Mouse (Mus musculus) hindbrain, postnatal 0 days (tissue): Measurements from ENCODE around the gene Pknox1. TPM values are rescaled to one million over a fixed set of nuclear protein-coding genes. Genes with fewer than 3 reads are reported as not detected.

Source experiments
- ATAC-seq: fragments of 200-750 bp; cut with Nextera tagmentation; 2 replicates; pipeline ENCODE4 v1.8.0; 2017; ENCODE audit warnings: mild to moderate bottlenecking, moderate TSS enrichment, moderate library complexity
- DNase-seq: peaks from one replicate; pipeline ENCODE4 v3.0.0-alpha.2; 2015; ENCODE audit warnings: low spot score
- H3K27ac ChIP-seq: fragments of 300-500 bp; sonication (generic); 2 replicates; pipeline ENCODE4 v1.5.1; 2014; ENCODE audit warnings: mild to moderate bottlenecking
- H3K27me3 ChIP-seq: fragments of 300-500 bp; sonication (generic); 2 replicates; pipeline ENCODE4 v1.6.1; 2014; ENCODE audit warnings: low read length, mixed read lengths; ENCODE audit not compliant: insufficient read depth
- H3K36me3 ChIP-seq: fragments of 300-500 bp; sonication (generic); 2 replicates; pipeline ENCODE4 v1.6.1; 2014; ENCODE audit warnings: low read length, mixed read lengths; ENCODE audit not compliant: insufficient read depth
- H3K4me1 ChIP-seq: fragments of 300-500 bp; sonication (generic); 2 replicates; pipeline ENCODE4 v1.6.1; 2014; ENCODE audit warnings: antibody characterized with exemption, low read length, mixed read lengths; ENCODE audit not compliant: insufficient read depth
- H3K4me2 ChIP-seq: fragments of 300-500 bp; sonication (generic); 2 replicates; pipeline ENCODE4 v1.6.1; 2014; ENCODE audit warnings: low read depth, mild to moderate bottlenecking, low read length, moderate library complexity, mixed read lengths
- H3K4me3 ChIP-seq: fragments of 300-500 bp; sonication (generic); 2 replicates; pipeline ENCODE4 v1.5.1; 2014; ENCODE audit warnings: low read length
- H3K9ac ChIP-seq: fragments of 300-500 bp; sonication (generic); replicated peaks from 2 replicates; pipeline ENCODE4 v1.6.1; 2014; ENCODE audit warnings: mild to moderate bottlenecking, low read length, moderate library complexity, mixed read lengths
- H3K9me3 ChIP-seq: fragments of 300-500 bp; sonication (generic); 2 replicates; pipeline ENCODE4 v1.6.1; 2016; ENCODE audit warnings: low read length, mixed read lengths
- CTCF ChIP-seq: IDR thresholded peaks from 2 replicates; pipeline ENCODE4 v1.5.1; 2016; ENCODE audit warnings: antibody characterized with exemption, control low read depth, low read depth
- WGBS: fragments of 180-500 bp; shearing (Covaris S2); extraction: QIAGEN DNeasy Blood & Tissue Kit; methylation state at CpG from one replicate; pipeline ENCODE4 v1.1.7; 2014; 5-methylcytosine and 5-hydroxymethylcytosine counted together
- microRNA-seq, 2 experiments: library from miRNA; unstranded; fragments of <30 nt; microRNA quantifications; one replicate each; pipeline ENCODE4; 2016
- polyA plus RNA-seq: library from polyadenylated mRNA; unstranded; fragments of >200 nt; fragmentation: Nextera tagmentation; extraction: Ambion mirVana; gene quantifications from 2 replicates; pipeline ENCODE4 v1.2.1, GENCODE M21; 2015
- total RNA-seq: library from RNA; depleted of rRNA; stranded (reverse); fragments of >200 nt; gene quantifications from 2 replicates; pipeline ENCODE4 v1.2.3, GENCODE M21; 2014; rRNA removed

Gene Pknox1
- total and polyA plus RNA-seq, 2 experiments from 2014 or later = 25.1 to 31.2 TPM

DNA sequence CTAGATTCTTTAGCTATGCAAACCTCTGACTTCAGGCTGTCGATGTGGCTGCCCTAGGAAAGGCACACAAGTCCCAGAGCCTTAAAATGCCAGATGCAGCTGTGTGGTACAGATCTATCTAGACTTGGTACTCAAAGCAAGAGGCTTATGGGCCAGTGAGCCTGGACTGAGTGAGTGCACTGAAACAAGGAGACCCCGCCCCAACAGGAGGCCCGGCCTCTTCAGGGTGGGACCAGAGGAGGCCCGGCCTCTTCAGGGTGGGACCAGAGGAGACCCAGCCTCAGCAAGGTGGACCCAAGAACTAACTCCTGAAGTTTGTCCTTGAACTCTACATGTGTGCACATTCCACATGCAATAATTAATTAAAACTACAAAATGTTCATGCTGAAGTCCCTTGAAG is 78.4 kb downstream of the Pknox1 start:
- H3K4me1 ChIP-seq = 0 out of 2 replicates have a peak, but pooled peaks cover 1% of the 10 kb centered on the region
- H3K36me3 ChIP-seq = peaks cover 17% of the 10 kb centered on the region
- no peak overlapping the region for H3K4me3 ChIP-seq
- no peak overlapping the region for H3K4me2 ChIP-seq
- ATAC-seq (no peak), DNase-seq (no peak)
- no peak for TF ChIP-seq CTCF
- H3K27me3 ChIP-seq = no peaks in the 10 kb centered on the region
- H3K9ac ChIP-seq = no peak overlapping the region
- no peak overlapping the region for H3K27ac ChIP-seq
- WGBS = 76% methylated on average over 4 of the region's 4 CpGs
- H3K9me3 ChIP-seq = no peaks in the 10 kb centered on the region

DNA sequence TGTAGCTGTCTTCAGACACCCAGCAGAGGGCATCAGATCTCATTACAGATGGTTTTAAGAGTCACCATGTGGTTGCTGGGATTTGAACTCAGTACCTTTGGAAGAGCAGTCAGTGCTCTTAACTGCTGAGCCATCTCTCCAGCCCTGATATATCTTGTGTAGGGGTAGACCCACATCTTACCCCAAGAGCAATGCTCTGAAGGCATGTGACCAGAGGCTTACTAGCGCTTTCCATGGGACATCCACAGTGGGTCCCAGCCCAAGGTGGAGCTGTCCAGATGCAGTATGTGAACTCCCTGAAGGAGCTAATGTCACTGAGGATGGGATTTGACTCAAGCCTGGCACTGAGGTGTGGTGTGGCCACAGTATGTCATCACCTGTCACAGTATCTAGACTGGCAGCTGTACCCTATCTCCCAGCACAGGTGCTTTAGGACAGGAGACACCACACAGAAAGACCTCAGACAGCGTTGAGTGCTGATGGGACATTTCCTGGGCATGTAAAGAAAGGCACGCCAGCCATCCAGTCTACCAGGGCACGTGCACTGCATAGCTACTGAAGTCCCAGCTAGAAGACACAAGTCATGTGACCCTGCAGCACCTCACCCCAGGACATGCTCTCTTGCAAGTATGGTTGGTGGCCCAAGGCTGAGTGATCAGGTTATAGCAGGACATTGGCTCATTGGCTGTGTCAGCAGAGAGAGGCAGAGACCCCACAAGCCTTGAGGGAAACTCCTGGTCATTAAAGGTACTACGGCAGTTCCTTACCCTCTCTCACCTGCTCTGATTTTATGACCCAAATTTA is 81.9 kb downstream of the Pknox1 start:
- Histone ChIP-seq H3K27me3 (no peaks in the 10 kb centered on the region), H3K4me2 (no peak overlapping the region), H3K36me3 (peaks cover 50% of the 10 kb centered on the region), H3K9ac (no peak overlapping the region), H3K9me3 (no peaks in the 10 kb centered on the region), H3K4me3 (no peak overlapping the region), H3K4me1 (no peaks in the 10 kb centered on the region), H3K27ac (no peak overlapping the region)
- 95% methylated on average over 5 of the region's 5 CpGs for WGBS
- ATAC-seq (peak; percentile 58), DNase-seq (no peak)
- peak; percentile 26; the same call in 1 of the 2 replicates for TF ChIP-seq CTCF

DNA sequence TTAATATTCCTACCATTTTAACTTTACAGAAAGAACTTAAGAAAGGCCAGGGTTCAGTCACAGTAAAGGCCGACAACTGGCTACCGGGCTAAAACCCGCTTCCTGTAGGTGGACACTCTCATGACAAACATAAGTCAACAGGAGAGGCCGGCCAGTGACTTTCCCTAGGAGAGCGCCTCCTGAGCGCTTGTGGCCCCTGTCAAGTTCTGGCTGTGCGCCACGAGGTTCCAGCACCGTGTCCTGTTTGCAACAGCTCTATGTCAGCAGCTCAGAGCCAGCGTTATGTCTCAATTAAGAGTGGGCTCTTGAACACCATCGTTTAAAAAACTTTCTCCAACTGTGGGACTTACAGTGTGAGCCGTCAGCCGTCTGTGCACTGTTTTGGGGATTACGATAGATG is 87.6 kb downstream of the Pknox1 start:
- H3K4me2 ChIP-seq = no peak overlapping the region
- H3K27ac ChIP-seq = no peak overlapping the region
- no peak overlapping the region for H3K9ac ChIP-seq
- no peaks in the 10 kb centered on the region for H3K27me3 ChIP-seq
- TF ChIP-seq CTCF = no peak
- peaks cover 82% of the 10 kb centered on the region for H3K36me3 ChIP-seq
- H3K4me3 ChIP-seq = no peak overlapping the region
- H3K9me3 ChIP-seq = no peaks in the 10 kb centered on the region
- DNase-seq = no peak
- ATAC-seq = no peak
- 78% methylated on average over 14 of the region's 14 CpGs for WGBS
- H3K4me1 ChIP-seq = 0 out of 2 replicates have a peak, but pooled peaks cover 2% of the 10 kb centered on the region

DNA sequence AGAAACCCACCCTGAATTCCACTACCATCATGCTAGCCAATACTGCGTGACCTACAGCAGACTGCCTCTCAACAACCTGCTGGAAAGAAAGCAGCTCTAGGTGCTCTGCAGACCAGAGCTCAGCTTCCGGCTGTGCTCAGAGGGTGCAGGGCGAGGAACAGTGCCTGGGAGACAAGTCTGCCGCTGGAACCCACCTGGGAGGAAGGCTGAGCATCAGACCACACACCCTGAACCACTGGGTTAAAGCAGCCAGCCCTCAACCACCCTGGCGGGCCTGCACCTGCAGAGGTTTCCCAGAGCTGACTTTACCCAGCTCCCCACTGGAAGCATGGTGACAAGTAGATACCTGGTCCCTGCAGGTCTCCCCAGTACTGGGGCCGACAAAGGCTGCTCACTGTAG is 88.7 kb downstream of the Pknox1 start:
- Histone ChIP-seq H3K4me3 (no peak overlapping the region), H3K36me3 (peaks cover 71% of the 10 kb centered on the region), H3K9me3 (no peaks in the 10 kb centered on the region), H3K9ac (no peak overlapping the region), H3K4me1 (peaks cover 7% of the 10 kb centered on the region; the same call in 1 of the 2 replicates), H3K4me2 (no peak overlapping the region), H3K27me3 (no peaks in the 10 kb centered on the region), H3K27ac (no peak overlapping the region)
- ATAC-seq = no peak
- no peak for TF ChIP-seq CTCF
- 94% methylated on average over 6 of the region's 6 CpGs for WGBS
- no peak for DNase-seq

DNA sequence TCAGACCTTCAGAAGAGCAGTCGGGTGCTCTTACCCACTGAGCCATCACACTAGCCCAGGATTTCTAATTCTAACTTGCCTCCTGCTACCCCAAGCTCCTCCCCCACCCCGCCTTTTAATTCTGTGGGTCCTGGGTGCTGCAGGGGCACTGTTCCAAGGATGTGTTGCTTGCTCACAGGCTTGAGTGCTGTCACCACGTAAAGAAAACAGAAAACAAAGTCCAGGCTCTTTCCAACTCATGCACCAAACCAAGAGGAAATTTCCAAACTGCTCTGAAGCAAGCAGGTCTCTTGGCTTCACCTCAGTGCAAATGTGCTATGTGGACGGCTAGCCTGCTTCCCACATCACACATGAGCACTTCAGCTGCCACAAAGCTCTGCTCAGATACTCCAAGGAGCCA is 90.8 kb downstream of the Pknox1 start:
- H3K4me2 ChIP-seq = no peak overlapping the region
- peaks cover 12% of the 10 kb centered on the region; the same call in 1 of the 2 replicates for H3K4me1 ChIP-seq
- H3K27me3 ChIP-seq = no peaks in the 10 kb centered on the region
- H3K9me3 ChIP-seq = no peaks in the 10 kb centered on the region
- H3K9ac ChIP-seq = no peak overlapping the region
- no peak overlapping the region for H3K27ac ChIP-seq
- no peak overlapping the region for H3K4me3 ChIP-seq
- DNase-seq = no peak
- TF ChIP-seq CTCF = no peak
- 66% methylated on average over 4 of the region's 4 CpGs for WGBS
- no peak for ATAC-seq
- peaks cover 52% of the 10 kb centered on the region for H3K36me3 ChIP-seq

DNA sequence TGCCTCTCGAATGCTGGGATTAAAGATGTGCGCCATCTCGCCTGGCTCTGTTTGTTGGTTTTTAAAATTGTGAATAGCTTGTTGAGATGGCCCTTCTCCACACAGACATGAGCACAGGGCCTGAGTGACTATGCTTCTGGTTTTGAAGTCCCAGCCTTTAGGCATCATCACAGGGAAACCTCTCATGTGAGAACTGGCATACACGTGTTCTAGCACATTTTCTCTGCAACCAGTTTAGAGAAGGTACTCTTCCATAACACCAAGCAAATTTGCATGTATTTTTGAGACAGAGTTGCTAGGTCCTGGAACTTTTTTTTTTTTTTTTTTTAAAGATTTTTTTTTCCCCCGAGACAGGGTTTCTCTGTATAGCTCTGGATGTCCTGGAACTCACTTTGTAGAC is 92.1 kb downstream of the Pknox1 start:
- H3K9me3 ChIP-seq = no peaks in the 10 kb centered on the region
- DNase-seq (no peak), ATAC-seq (no peak)
- peaks cover 12% of the 10 kb centered on the region; the same call in 1 of the 2 replicates for H3K4me1 ChIP-seq
- no peak overlapping the region for H3K9ac ChIP-seq
- WGBS = 81% methylated on average over 5 of the region's 5 CpGs
- H3K27me3 ChIP-seq = no peaks in the 10 kb centered on the region
- peaks cover 38% of the 10 kb centered on the region for H3K36me3 ChIP-seq
- no peak overlapping the region for H3K4me3 ChIP-seq
- no peak overlapping the region for H3K4me2 ChIP-seq
- no peak for TF ChIP-seq CTCF
- no peak overlapping the region for H3K27ac ChIP-seq

Small RNA genes within 50 kb of the gene (microRNA-seq; reads per million reads assigned to microRNA genes)
- 0 reads per million in 2 experiments for gene Gm24970

Other genes with a start within 250 kb of the Pknox1 start
- gene Pde9a, start 178.5 kb upstream of the Pknox1 start, total RNA-seq = 34.4 and 39.8 TPM in 2 replicates
- gene Pde9a, start 178.5 kb upstream of the Pknox1 start, polyA plus RNA-seq = 35.2 and 36.3 TPM in 2 replicates
- gene Wdr4, start 44.8 kb upstream of the Pknox1 start, total RNA-seq = 50.9 and 56.5 TPM in 2 replicates
- 26.3 and 26.8 TPM in 2 replicates for gene Wdr4, start 44.8 kb upstream of the Pknox1 start, polyA plus RNA-seq
- gene Ndufv3, start 44.6 kb upstream of the Pknox1 start, total RNA-seq = 226 and 267 TPM in 2 replicates
- gene Ndufv3, start 44.6 kb upstream of the Pknox1 start, polyA plus RNA-seq = 562 and 575 TPM in 2 replicates
- 31.4 and 38.8 TPM in 2 replicates for gene Cbs, start 72.5 kb downstream of the Pknox1 start, total RNA-seq
- gene Cbs, start 72.5 kb downstream of the Pknox1 start, polyA plus RNA-seq = 25.8 and 30.7 TPM in 2 replicates
- 46.2 and 54.6 TPM in 2 replicates for gene U2af1, start 94.2 kb downstream of the Pknox1 start, total RNA-seq
- 224 and 242 TPM in 2 replicates for gene U2af1, start 94.2 kb downstream of the Pknox1 start, polyA plus RNA-seq
- 0.52 and 0.90 TPM in 2 replicates for gene Cryaa, start 113.1 kb downstream of the Pknox1 start, total RNA-seq
- gene Cryaa, start 113.1 kb downstream of the Pknox1 start, polyA plus RNA-seq = 1.2 TPM in 2 replicates